Mouse (Mus musculus): Measurements from ENCODE around the gene Gm11077. TPM values are rescaled to one million over a fixed set of nuclear protein-coding genes. Genes with fewer than 3 reads are reported as not detected.

Gm11077 gene
- polyA plus RNA-seq, 1 experiment from 2014 or later = not detected

DNA sequence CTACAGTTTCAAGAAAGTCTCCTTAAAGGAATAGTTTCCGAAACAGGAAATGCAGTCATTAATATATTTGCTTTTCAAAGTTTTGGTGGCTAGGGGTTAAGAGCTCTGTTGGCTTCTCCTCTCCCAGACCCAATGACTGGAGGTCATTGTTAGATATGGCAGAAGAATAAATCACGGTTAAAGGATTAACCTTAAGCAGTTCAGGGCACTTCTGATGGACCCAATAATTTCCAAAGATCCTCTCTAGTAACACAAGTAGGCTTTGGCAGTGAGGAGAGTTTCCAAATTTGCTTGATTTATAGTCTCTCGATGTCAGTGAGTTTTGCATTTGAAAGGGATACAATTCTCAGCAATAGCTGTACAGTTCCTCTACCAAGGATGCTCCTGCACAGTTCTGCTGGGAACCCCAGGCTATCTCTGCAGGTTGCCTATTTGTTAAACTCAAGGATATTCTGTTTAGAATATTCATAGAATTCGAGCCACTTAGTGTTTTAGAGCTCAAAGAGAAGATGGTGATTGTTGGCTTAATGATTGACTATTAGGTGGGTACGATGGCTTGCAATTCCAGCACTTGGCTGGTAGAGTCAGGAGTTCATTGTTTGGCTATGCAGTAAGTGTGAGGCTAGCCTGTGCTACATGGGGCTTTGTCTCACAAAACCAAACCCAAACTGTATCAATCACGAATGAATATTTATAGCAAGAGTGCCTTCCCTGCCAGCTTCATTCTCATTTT, 1.8 kb downstream of the Gm11077 start:
- Histone ChIP-seq H3K36me3 (ENCODE audit: control insufficient read depth, insufficient read depth, low read length) (no peaks in the 10 kb centered on the region), H3K4me3 (ENCODE audit: low read depth, low read length) (no peak overlapping the region), H3K4me2 (replicated peaks; ENCODE audit: low read depth, low read length) (no peak overlapping the region), H3K9me3 (ENCODE audit: control insufficient read depth, low read length) (no peaks in the 10 kb centered on the region), H3K9ac (ENCODE audit: low read depth, low read length) (no peak overlapping the region), H3K4me1 (replicated peaks; ENCODE audit: control insufficient read depth, insufficient read depth, low read length) (no peaks in the 10 kb centered on the region), H3K27ac (ENCODE audit: low read depth, low read length) (no peak overlapping the region), H3K27me3 (ENCODE audit: control insufficient read depth, insufficient read depth, low read length) (peaks cover 2% of the 10 kb centered on the region; the same call in 1 of the 2 replicates)
- 73% methylated on average over 6 of the region's 6 CpGs for WGBS
- no peak for DNase-seq (ENCODE audit: low spot score)
- peak; percentile 15; the same call in 1 of the 2 replicates for ATAC-seq (ENCODE audit: low FRiP score)

DNA sequence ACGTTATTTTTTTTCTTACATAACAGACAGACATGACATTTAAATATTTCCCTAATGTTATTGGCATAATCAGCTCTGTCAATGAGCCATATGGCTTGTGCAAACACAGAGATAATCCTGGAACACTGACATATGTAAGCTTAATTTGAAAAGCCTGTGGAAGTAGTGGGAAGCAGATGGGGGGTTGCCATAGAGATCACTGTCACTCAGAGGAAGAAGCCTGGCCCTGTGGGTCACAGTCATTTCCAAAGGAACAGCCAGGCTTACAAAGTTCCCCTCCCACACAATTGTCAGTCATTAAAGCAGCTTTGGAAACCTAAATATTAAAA, 2.3 kb downstream of the Gm11077 start:
- ATAC-seq (ENCODE audit: low FRiP score) (peak; percentile 65), DNase-seq (ENCODE audit: low spot score) (peak; percentile 41)
- no peak overlapping the region for H3K27ac ChIP-seq (ENCODE audit: low read depth, low read length)
- H3K36me3 ChIP-seq (ENCODE audit: control insufficient read depth, insufficient read depth, low read length) = no peaks in the 10 kb centered on the region
- WGBS = 51% methylated on average over 1 of the region's 1 CpGs
- H3K4me1 ChIP-seq (replicated peaks; ENCODE audit: control insufficient read depth, insufficient read depth, low read length) = no peaks in the 10 kb centered on the region
- no peak overlapping the region for H3K4me2 ChIP-seq (replicated peaks; ENCODE audit: low read depth, low read length)
- no peak overlapping the region for H3K4me3 ChIP-seq (ENCODE audit: low read depth, low read length)
- peaks cover 2% of the 10 kb centered on the region; the same call in 1 of the 2 replicates for H3K27me3 ChIP-seq (ENCODE audit: control insufficient read depth, insufficient read depth, low read length)
- no peaks in the 10 kb centered on the region for H3K9me3 ChIP-seq (ENCODE audit: control insufficient read depth, low read length)
- no peak overlapping the region for H3K9ac ChIP-seq (ENCODE audit: low read depth, low read length)

DNA sequence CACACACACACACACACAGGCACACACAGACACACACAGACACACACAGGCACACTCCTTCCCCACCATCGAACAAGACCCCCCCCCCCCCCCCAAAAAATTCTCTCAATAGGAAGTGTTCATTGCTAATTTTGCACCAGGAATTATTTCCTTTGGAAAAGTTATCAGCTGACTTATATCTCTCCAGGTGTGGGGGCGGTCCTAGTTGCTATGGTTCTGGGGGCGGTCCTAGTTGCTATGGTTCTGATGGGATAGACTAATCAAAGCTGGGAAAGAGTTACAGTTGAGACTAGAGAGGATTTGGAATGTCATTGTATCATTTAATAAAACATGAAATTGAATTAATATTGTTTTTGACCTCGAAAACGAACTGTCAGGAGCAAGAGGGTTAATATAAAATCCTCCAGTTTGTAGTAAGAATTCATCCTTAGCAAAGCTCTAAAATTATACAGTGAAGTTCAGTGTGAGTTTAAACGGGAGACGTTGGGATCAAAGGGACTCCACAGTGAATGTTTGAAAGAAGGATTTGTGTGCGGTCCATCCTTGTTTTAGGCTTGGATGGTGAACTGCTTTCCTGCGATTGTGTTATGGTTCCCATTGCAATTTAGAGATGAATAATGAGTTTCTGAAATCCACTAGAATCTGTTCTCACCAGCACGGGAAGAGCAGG, 4.0 kb downstream of the Gm11077 start:
- peak overlapping the region; percentile 37 for H3K4me2 ChIP-seq (replicated peaks; ENCODE audit: low read depth, low read length)
- H3K4me1 ChIP-seq (replicated peaks; ENCODE audit: control insufficient read depth, insufficient read depth, low read length) = no peaks in the 10 kb centered on the region
- WGBS = 42% methylated on average over 10 of the region's 10 CpGs
- H3K4me3 ChIP-seq (ENCODE audit: low read depth, low read length) = peak overlapping the region; percentile 15; the same call in 1 of the 2 replicates
- H3K27ac ChIP-seq (ENCODE audit: low read depth, low read length) = no peak overlapping the region
- peaks cover 2% of the 10 kb centered on the region; the same call in 1 of the 2 replicates for H3K27me3 ChIP-seq (ENCODE audit: control insufficient read depth, insufficient read depth, low read length)
- H3K9me3 ChIP-seq (ENCODE audit: control insufficient read depth, low read length) = no peaks in the 10 kb centered on the region
- H3K9ac ChIP-seq (ENCODE audit: low read depth, low read length) = peak overlapping the region; percentile 15; the same call in 1 of the 2 replicates
- ATAC-seq (ENCODE audit: low FRiP score) = peak; percentile 57; the same call in 1 of the 2 replicates
- no peaks in the 10 kb centered on the region for H3K36me3 ChIP-seq (ENCODE audit: control insufficient read depth, insufficient read depth, low read length)
- DNase-seq (ENCODE audit: low spot score) = peak; percentile 48

DNA sequence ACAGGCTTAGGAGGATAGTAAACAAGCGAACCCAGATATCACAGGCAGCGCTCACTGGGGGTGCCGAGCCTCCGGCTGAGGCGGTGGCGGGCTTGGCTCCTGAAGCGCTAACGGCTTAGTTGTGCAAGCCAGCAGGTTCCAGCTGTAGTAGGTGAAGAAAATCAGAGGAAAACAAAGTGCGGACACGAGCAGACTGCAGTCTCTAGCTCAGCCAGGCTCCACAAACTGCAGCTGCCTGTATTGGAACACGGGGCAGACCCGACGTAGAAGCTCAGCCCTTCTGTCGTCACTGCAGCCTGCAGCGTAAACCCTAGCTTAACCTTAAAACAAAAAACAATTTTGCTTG, 4.5 kb downstream of the Gm11077 start:
- Histone ChIP-seq H3K9me3 (ENCODE audit: control insufficient read depth, low read length) (no peaks in the 10 kb centered on the region), H3K4me1 (replicated peaks; ENCODE audit: control insufficient read depth, insufficient read depth, low read length) (no peaks in the 10 kb centered on the region), H3K9ac (ENCODE audit: low read depth, low read length) (peak overlapping the region; percentile 15; the same call in 1 of the 2 replicates), H3K36me3 (ENCODE audit: control insufficient read depth, insufficient read depth, low read length) (no peaks in the 10 kb centered on the region), H3K27me3 (ENCODE audit: control insufficient read depth, insufficient read depth, low read length) (peaks cover 2% of the 10 kb centered on the region; the same call in 1 of the 2 replicates), H3K4me3 (ENCODE audit: low read depth, low read length) (peak overlapping the region; percentile 15; the same call in 1 of the 2 replicates), H3K4me2 (replicated peaks; ENCODE audit: low read depth, low read length) (peak overlapping the region; percentile 37), H3K27ac (ENCODE audit: low read depth, low read length) (no peak overlapping the region)
- DNase-seq (ENCODE audit: low spot score) = peak; percentile 32
- ATAC-seq (ENCODE audit: low FRiP score) = 0 out of 2 replicates have a peak, but pooled peaks have one; percentile 34
- 8% methylated on average over 15 of the region's 15 CpGs for WGBS

DNA sequence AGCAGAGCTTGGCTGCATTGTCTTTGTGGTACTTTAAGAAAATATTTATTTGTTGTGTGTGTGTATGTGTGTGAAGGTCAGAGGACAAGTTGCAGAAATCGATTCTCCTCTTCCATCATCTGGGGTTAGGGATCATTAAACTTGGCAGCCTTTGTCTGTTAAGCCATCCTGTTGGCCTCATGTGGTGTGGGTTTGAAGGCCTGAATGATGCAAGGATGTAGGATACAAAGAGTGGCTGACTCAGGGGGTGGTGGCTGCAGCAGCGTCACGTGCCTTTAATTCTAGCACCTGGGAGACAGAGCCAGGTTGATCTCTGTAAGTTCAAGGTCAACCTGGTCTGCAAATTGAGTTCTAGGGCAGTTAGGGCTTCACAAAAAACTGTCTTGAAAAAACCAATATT, 16.5 kb downstream of the Gm11077 start:
- H3K4me1 ChIP-seq (replicated peaks; ENCODE audit: control insufficient read depth, insufficient read depth, low read length) = no peaks in the 10 kb centered on the region
- H3K4me3 ChIP-seq (ENCODE audit: low read depth, low read length) = no peak overlapping the region
- H3K9ac ChIP-seq (ENCODE audit: low read depth, low read length) = no peak overlapping the region
- no peaks in the 10 kb centered on the region for H3K9me3 ChIP-seq (ENCODE audit: control insufficient read depth, low read length)
- no peak overlapping the region for H3K4me2 ChIP-seq (replicated peaks; ENCODE audit: low read depth, low read length)
- H3K36me3 ChIP-seq (ENCODE audit: control insufficient read depth, insufficient read depth, low read length) = no peaks in the 10 kb centered on the region
- 63% methylated on average over 3 of the region's 3 CpGs for WGBS
- no peak for DNase-seq (ENCODE audit: low spot score)
- H3K27me3 ChIP-seq (ENCODE audit: control insufficient read depth, insufficient read depth, low read length) = no peaks in the 10 kb centered on the region
- no peak for ATAC-seq (ENCODE audit: low FRiP score)
- no peak overlapping the region for H3K27ac ChIP-seq (ENCODE audit: low read depth, low read length)

DNA sequence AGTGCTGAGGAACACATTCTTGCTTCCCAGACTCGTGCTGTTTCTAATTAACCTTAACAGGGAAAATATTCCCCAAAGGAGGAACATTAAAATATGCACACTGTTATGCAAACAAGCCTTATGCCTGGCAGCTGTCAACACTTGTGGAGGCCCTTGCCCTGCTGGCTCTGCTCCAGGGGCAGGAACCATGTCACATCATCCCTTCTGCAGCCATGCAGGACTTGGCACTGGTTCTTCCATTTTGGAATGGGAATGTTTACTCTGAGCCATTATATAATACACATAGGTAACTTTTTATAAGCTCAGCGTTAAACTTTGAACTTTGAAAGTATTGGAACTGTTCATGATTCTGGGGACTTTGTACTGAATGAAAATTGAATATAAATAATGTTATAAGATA, 18.5 kb downstream of the Gm11077 start:
- no peak for ATAC-seq (ENCODE audit: low FRiP score)
- Histone ChIP-seq H3K9me3 (ENCODE audit: control insufficient read depth, low read length) (no peaks in the 10 kb centered on the region), H3K27ac (ENCODE audit: low read depth, low read length) (no peak overlapping the region), H3K4me1 (replicated peaks; ENCODE audit: control insufficient read depth, insufficient read depth, low read length) (no peaks in the 10 kb centered on the region), H3K27me3 (ENCODE audit: control insufficient read depth, insufficient read depth, low read length) (no peaks in the 10 kb centered on the region), H3K9ac (ENCODE audit: low read depth, low read length) (no peak overlapping the region), H3K4me2 (replicated peaks; ENCODE audit: low read depth, low read length) (no peak overlapping the region), H3K36me3 (ENCODE audit: control insufficient read depth, insufficient read depth, low read length) (no peaks in the 10 kb centered on the region), H3K4me3 (ENCODE audit: low read depth, low read length) (no peak overlapping the region)
- WGBS = 64% methylated on average over 2 of the region's 2 CpGs
- no peak for DNase-seq (ENCODE audit: low spot score)

DNA sequence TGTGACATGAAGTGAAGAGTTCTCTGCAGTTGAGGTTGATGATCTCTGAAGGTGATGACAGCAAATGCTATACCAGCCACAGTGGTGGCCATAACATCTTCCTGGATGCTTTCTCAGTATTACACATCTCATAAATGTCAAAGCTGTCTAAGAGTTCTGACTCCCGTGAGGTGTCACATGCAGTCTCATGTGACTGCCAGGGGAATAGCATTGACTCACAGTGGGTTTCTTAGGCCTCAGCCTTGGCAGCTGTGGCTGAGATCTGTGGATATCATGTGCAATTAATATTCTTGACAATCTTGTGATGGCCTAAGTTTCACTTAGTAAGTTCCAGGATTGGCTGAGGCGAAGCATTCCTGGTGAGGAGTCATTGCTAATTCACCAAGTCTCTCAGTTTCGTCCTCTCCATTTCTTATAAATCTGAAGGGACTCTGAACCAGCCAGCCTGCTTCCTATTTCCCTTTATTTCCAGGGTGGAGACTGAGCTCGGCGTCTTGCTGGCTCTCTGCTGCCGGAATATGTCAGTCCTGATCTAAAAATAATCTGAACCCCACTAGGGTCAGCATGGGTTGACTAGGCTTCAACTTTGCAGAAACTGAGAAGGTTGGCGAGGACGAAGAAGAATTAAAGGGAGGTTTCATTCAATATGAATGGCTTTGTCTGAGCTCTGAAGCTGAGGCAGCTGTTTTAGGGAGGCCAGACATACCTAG, 21.4 kb downstream of the Gm11077 start:
- Histone ChIP-seq H3K9me3 (ENCODE audit: control insufficient read depth, low read length) (no peaks in the 10 kb centered on the region), H3K4me1 (replicated peaks; ENCODE audit: control insufficient read depth, insufficient read depth, low read length) (no peaks in the 10 kb centered on the region), H3K4me2 (replicated peaks; ENCODE audit: low read depth, low read length) (no peak overlapping the region), H3K4me3 (ENCODE audit: low read depth, low read length) (no peak overlapping the region), H3K27me3 (ENCODE audit: control insufficient read depth, insufficient read depth, low read length) (no peaks in the 10 kb centered on the region), H3K9ac (ENCODE audit: low read depth, low read length) (no peak overlapping the region), H3K36me3 (ENCODE audit: control insufficient read depth, insufficient read depth, low read length) (no peaks in the 10 kb centered on the region), H3K27ac (ENCODE audit: low read depth, low read length) (no peak overlapping the region)
- DNase-seq (ENCODE audit: low spot score) (no peak), ATAC-seq (ENCODE audit: low FRiP score) (no peak)
- 80% methylated on average over 8 of the region's 8 CpGs for WGBS

DNA sequence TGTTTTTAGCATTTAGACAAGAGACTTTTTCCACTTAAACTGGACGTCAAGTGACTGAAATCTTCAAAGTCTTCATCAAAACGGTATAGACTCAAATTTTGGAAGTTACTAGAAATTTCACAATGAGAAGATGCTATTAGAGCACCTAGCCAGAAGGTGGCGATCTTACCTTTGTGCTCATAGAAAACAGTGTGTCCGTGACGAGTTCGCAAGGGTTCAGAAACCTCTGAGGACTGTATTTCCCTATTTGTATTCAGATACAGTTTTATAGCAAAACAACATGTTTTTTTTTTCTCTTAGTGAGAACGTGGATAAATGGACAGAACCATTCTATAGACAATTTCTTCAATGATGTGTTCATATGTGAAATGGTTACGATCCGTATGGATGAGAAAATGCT, 37.3 kb downstream of the Gm11077 start:
- WGBS = 50% methylated on average over 9 of the region's 9 CpGs
- DNase-seq (ENCODE audit: low spot score) = peak; percentile 67

More for the DNA sequence above, 37.3 kb downstream of the Gm11077 start:
- no peak for ATAC-seq (ENCODE audit: low FRiP score)
- H3K4me2 ChIP-seq (replicated peaks; ENCODE audit: low read depth, low read length) = no peak overlapping the region
- H3K27ac ChIP-seq (ENCODE audit: low read depth, low read length) = no peak overlapping the region
- no peaks in the 10 kb centered on the region for H3K27me3 ChIP-seq (ENCODE audit: control insufficient read depth, insufficient read depth, low read length)
- H3K4me1 ChIP-seq (replicated peaks; ENCODE audit: control insufficient read depth, insufficient read depth, low read length) = 0 out of 2 replicates have a peak, but pooled peaks cover 2% of the 10 kb centered on the region
- H3K36me3 ChIP-seq (ENCODE audit: control insufficient read depth, insufficient read depth, low read length) = no peaks in the 10 kb centered on the region
- no peak overlapping the region for H3K4me3 ChIP-seq (ENCODE audit: low read depth, low read length)
- H3K9ac ChIP-seq (ENCODE audit: low read depth, low read length) = no peak overlapping the region
- H3K9me3 ChIP-seq (ENCODE audit: control insufficient read depth, low read length) = no peaks in the 10 kb centered on the region
